Mouse (Mus musculus): ENCODE results near the gene Wdr48. TPM values are rescaled to one million over a fixed set of nuclear protein-coding genes. Genes with fewer than 3 reads are reported as not detected.

The Wdr48 gene
- polyA plus RNA-seq, 1 experiment from 2014 or later, result 50.2 TPM

DNA sequence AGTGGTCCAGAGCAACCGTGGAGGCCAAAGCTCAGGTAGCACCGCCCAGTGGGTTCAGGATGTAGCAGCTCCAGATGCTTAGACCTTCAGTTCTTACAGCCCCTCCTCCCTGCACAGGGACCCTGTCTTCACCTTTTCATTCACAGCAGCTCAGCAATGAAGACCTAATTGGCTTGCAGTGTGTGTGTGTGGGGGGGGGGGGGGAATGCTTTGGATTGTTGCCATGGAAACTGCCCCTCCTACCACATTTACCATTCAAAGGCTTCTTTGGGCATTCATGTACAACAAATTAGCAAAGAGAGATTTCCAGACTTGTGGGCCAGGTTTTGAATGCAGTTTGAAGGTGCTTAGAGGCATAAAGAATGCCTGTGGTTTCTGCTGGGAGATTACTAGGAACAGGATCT, 5.8 kb upstream of the Wdr48 start:
- DNase-seq (ENCODE audit: low spot score) (peak; percentile 54), ATAC-seq (ENCODE audit: low read depth) (peak; percentile 76; the same call in 1 of the 2 replicates)
- 40% methylated on average over 2 of the region's 2 CpGs for WGBS
- Histone ChIP-seq H3K9me3 (ENCODE audit: control insufficient read depth, low read length) (no peaks in the 10 kb centered on the region), H3K27me3 (replicated peaks; ENCODE audit: control insufficient read depth, insufficient read depth, low read length) (no peaks in the 10 kb centered on the region), H3K36me3 (ENCODE audit: control insufficient read depth, insufficient read depth, low read length) (no peaks in the 10 kb centered on the region), H3K9ac (ENCODE audit: low read depth, low read length) (no peak overlapping the region), H3K4me2 (ENCODE audit: low read depth, low read length) (no peak overlapping the region), H3K27ac (replicated peaks; ENCODE audit: low read depth, low read length) (no peak overlapping the region), H3K4me1 (ENCODE audit: control insufficient read depth, insufficient read depth, low read length) (no peaks in the 10 kb centered on the region), H3K4me3 (ENCODE audit: low read depth, low read length) (no peak overlapping the region)

DNA sequence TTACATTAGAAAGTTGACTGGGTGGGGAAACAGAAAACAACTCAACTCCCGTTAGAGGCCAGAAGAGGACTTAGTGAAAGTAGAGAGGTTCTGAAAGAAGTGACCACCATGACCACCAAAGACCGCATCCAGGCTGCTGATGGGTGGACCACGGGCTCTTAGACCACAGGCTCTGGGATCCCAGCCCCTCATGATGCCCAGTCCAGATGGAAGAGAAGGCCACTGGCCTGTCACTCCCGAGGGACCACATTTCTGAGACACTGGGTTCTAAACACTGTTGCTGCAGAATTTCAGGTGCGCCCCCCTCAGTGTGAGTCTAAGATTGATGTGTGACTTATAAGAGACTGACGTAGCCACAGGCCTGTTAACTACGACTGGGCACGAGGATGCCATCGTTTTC, 5.2 kb upstream of the Wdr48 start:
- Histone ChIP-seq H3K27ac (replicated peaks; ENCODE audit: low read depth, low read length) (no peak overlapping the region), H3K4me3 (ENCODE audit: low read depth, low read length) (no peak overlapping the region), H3K9ac (ENCODE audit: low read depth, low read length) (no peak overlapping the region), H3K9me3 (ENCODE audit: control insufficient read depth, low read length) (no peaks in the 10 kb centered on the region), H3K27me3 (replicated peaks; ENCODE audit: control insufficient read depth, insufficient read depth, low read length) (no peaks in the 10 kb centered on the region), H3K36me3 (ENCODE audit: control insufficient read depth, insufficient read depth, low read length) (no peaks in the 10 kb centered on the region), H3K4me1 (ENCODE audit: control insufficient read depth, insufficient read depth, low read length) (no peaks in the 10 kb centered on the region), H3K4me2 (ENCODE audit: low read depth, low read length) (no peak overlapping the region)
- DNase-seq (ENCODE audit: low spot score), result no peak
- ATAC-seq (ENCODE audit: low read depth), result no peak
- WGBS, result 83% methylated on average over 9 of the region's 9 CpGs

DNA sequence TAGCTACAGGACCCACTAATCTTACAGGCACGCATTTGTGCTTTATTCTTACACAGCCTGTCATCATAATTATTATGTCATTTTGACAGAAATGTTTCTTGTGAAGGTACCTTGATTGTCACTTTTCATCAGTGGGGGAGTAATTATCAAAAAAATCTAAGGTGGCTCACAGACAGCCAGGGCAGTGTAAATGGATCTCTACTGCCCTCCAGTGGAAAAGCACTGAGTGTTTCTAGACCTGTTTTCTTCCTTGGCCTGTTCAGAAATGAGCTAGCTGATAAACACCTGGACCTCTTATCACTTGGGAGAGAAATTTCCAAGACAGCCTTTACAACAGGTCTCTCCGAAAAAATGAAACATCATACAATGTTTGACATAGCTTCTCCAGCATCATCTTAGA, 4.0 kb upstream of the Wdr48 start:
- H3K36me3 ChIP-seq (ENCODE audit: control insufficient read depth, insufficient read depth, low read length), result no peaks in the 10 kb centered on the region
- H3K27ac ChIP-seq (replicated peaks; ENCODE audit: low read depth, low read length), result no peak overlapping the region
- H3K27me3 ChIP-seq (replicated peaks; ENCODE audit: control insufficient read depth, insufficient read depth, low read length), result no peaks in the 10 kb centered on the region
- ATAC-seq (ENCODE audit: low read depth), result no peak
- no peak overlapping the region for H3K9ac ChIP-seq (ENCODE audit: low read depth, low read length)
- 49% methylated on average over 2 of the region's 2 CpGs for WGBS
- H3K4me1 ChIP-seq (ENCODE audit: control insufficient read depth, insufficient read depth, low read length), result peaks cover 4% of the 10 kb centered on the region
- peak; percentile 19 for DNase-seq (ENCODE audit: low spot score)
- H3K4me2 ChIP-seq (ENCODE audit: low read depth, low read length), result no peak overlapping the region
- H3K9me3 ChIP-seq (ENCODE audit: control insufficient read depth, low read length), result no peaks in the 10 kb centered on the region
- no peak overlapping the region for H3K4me3 ChIP-seq (ENCODE audit: low read depth, low read length)

DNA sequence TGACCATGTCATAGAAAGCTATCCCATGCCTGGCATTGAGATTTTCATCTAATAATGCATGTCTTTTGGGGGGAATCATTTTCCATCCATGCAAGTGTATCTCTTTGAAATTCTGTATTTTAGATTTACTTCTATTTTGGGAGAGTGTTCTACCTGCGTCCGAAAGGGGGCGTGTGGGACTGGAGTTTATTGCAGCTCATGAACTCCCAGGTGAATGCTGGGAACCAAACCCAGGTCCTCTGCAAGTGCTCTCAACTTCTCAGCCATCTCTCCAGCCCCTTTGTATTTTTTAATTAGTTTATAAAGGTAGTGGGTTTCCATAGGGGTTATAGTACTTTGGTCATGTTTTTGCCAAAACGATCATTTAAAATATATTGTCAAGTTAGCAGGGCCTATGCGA, 797 bp upstream of the Wdr48 start:
- H3K4me1 ChIP-seq (ENCODE audit: control insufficient read depth, insufficient read depth, low read length), result peaks cover 7% of the 10 kb centered on the region
- H3K9ac ChIP-seq (ENCODE audit: low read depth, low read length), result no peak overlapping the region; the same call in 1 of the 2 replicates
- H3K4me3 ChIP-seq (ENCODE audit: low read depth, low read length), result no peak overlapping the region
- 86% methylated on average over 5 of the region's 5 CpGs for WGBS
- peak overlapping the region; percentile 92; the same call in 1 of the 2 replicates for H3K4me2 ChIP-seq (ENCODE audit: low read depth, low read length)
- no peaks in the 10 kb centered on the region for H3K9me3 ChIP-seq (ENCODE audit: control insufficient read depth, low read length)
- H3K36me3 ChIP-seq (ENCODE audit: control insufficient read depth, insufficient read depth, low read length), result no peaks in the 10 kb centered on the region
- DNase-seq (ENCODE audit: low spot score) (no peak), ATAC-seq (ENCODE audit: low read depth) (no peak)
- H3K27ac ChIP-seq (replicated peaks; ENCODE audit: low read depth, low read length), result 0 out of 2 replicates have a peak overlapping the region, but pooled peaks have one; percentile 71
- no peaks in the 10 kb centered on the region for H3K27me3 ChIP-seq (replicated peaks; ENCODE audit: control insufficient read depth, insufficient read depth, low read length)

DNA sequence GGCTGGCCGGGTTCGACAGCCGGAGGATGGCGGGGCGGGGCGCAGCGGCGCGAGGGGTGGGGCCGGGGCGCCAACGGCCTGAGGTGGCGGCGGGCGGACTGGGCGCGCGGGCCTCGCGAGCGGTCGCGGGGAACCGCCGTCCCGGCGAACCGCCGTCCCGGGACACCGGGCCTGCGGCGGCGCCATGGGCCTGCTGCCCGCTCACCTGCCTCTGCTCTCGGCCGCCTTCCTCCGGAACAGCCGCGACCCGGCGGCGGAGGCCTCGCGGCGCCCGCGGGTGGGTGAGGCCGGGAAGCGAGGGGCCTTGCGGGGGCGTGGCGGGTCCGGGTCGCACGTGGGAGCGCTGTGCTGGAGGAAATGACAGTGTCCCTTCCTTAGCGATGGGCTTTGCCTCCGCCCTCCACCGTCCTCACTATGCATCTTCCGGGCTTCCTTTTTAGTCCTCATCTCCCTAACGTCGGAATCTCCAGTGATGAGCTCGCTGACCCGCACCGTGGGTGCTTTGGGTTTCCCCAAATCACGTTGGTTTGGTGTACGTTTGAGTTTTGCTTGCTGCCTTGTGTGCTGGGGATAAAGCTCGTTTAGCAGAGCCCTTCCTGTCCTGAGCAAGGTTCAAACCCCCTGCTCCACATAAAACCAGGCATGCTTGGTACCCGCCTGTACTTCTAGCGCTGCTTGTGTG, 503 bp downstream of the Wdr48 start:
- Histone ChIP-seq H3K9ac (ENCODE audit: low read depth, low read length) (peak overlapping the region; percentile 90), H3K27ac (replicated peaks; ENCODE audit: low read depth, low read length) (peak overlapping the region; percentile 73), H3K4me3 (ENCODE audit: low read depth, low read length) (peak overlapping the region; percentile 91), H3K27me3 (replicated peaks; ENCODE audit: control insufficient read depth, insufficient read depth, low read length) (no peaks in the 10 kb centered on the region), H3K36me3 (ENCODE audit: control insufficient read depth, insufficient read depth, low read length) (no peaks in the 10 kb centered on the region), H3K9me3 (ENCODE audit: control insufficient read depth, low read length) (no peaks in the 10 kb centered on the region), H3K4me2 (ENCODE audit: low read depth, low read length) (peak overlapping the region; percentile 92), H3K4me1 (ENCODE audit: control insufficient read depth, insufficient read depth, low read length) (peaks cover 7% of the 10 kb centered on the region)
- WGBS, result under 1% methylated on average over 28 of the region's 71 CpGs
- DNase-seq (ENCODE audit: low spot score) (peak; percentile 23), ATAC-seq (ENCODE audit: low read depth) (peak; percentile 70)

DNA sequence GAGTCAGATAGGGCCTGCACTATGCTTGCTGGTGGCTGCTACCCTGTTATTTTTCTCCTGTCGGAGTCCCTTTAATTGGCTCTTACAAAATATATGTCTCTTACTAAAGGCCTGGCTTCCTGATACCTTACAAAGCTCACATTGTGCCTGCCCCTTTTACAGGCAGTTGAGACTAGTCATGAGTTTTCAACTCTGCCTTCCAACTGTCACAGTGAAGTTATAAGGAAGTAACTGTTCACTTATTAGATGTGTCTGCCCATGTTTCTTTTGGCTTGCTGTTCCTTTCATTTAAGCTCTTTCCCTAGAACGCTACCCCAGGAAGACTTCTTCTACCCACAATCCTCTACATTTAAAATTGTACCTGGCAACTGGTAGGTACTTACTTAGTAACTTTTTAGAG, 4.8 kb downstream of the Wdr48 start:
- Histone ChIP-seq H3K4me2 (ENCODE audit: low read depth, low read length) (no peak overlapping the region), H3K27ac (replicated peaks; ENCODE audit: low read depth, low read length) (no peak overlapping the region), H3K9me3 (ENCODE audit: control insufficient read depth, low read length) (no peaks in the 10 kb centered on the region), H3K27me3 (replicated peaks; ENCODE audit: control insufficient read depth, insufficient read depth, low read length) (no peaks in the 10 kb centered on the region), H3K4me1 (ENCODE audit: control insufficient read depth, insufficient read depth, low read length) (peaks cover 7% of the 10 kb centered on the region), H3K36me3 (ENCODE audit: control insufficient read depth, insufficient read depth, low read length) (peaks cover 22% of the 10 kb centered on the region), H3K9ac (ENCODE audit: low read depth, low read length) (no peak overlapping the region), H3K4me3 (ENCODE audit: low read depth, low read length) (no peak overlapping the region)
- no peak for DNase-seq (ENCODE audit: low spot score)
- 78% methylated on average over 2 of the region's 2 CpGs for WGBS
- ATAC-seq (ENCODE audit: low read depth), result no peak

DNA sequence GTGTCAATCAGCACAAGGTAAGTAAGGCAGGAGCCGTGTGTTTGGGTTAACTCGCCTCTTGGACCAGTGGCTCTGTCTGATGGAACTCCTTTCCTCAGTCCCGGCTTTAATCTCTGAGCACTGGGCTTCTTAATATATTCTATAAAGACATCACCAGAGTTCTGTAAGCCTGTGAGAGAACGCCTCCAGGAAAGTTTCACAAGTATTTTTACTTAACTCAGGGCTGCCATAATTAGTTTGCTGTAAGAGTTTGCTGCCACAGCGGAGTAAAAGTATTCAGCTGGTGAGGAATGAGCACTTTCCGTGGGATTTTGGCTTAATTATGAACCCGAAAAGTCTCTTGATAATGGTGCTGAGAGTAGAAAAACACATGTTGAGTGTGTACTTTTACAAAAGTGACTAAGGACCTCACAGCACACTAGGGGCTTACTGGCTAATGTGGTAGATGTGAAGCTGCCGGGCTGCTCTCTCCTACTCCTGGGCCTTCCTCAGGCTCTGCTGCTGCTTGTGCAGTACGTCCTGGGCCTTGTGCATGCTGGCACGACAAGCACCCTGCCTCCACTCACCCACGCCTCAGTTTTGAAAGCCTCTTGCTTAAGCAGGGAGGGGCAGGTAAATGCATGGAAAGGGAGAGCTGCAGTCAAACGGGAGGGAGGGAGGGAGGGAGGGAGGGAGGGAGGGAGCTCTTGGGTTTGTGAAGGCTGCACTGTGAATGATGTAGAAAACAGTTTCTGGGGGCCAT, 7.9 kb downstream of the Wdr48 start:
- H3K4me1 ChIP-seq (ENCODE audit: control insufficient read depth, insufficient read depth, low read length), result no peaks in the 10 kb centered on the region
- ATAC-seq (ENCODE audit: low read depth), result no peak
- DNase-seq (ENCODE audit: low spot score), result no peak
- H3K4me3 ChIP-seq (ENCODE audit: low read depth, low read length), result no peak overlapping the region
- no peak overlapping the region for H3K4me2 ChIP-seq (ENCODE audit: low read depth, low read length)
- H3K36me3 ChIP-seq (ENCODE audit: control insufficient read depth, insufficient read depth, low read length), result peaks cover 51% of the 10 kb centered on the region
- WGBS, result 81% methylated on average over 12 of the region's 12 CpGs
- H3K9ac ChIP-seq (ENCODE audit: low read depth, low read length), result no peak overlapping the region
- H3K27ac ChIP-seq (replicated peaks; ENCODE audit: low read depth, low read length), result no peak overlapping the region
- H3K27me3 ChIP-seq (replicated peaks; ENCODE audit: control insufficient read depth, insufficient read depth, low read length), result no peaks in the 10 kb centered on the region
- no peaks in the 10 kb centered on the region for H3K9me3 ChIP-seq (ENCODE audit: control insufficient read depth, low read length)

DNA sequence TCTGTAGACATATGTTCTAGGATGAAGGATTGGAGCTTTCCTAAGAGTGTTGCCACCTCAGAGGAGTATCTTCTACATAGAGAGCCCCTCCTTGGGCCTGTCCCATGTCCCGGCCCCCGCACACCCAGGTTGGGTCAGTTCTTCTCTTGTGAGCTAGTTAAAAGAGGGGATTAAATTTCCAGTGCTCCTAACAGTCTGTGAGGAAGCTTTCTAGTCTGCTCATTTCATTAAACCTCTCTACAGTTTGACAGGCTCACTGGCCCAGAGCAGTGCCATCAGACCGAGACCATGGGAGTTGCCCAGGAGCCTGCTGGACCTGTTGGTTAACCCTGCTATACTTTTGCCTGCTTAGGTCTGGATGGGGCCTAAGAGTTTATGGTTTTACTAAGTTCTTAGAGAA, 14.0 kb downstream of the Wdr48 start:
- no peak for ATAC-seq (ENCODE audit: low read depth)
- Histone ChIP-seq H3K4me3 (ENCODE audit: low read depth, low read length) (no peak overlapping the region), H3K9ac (ENCODE audit: low read depth, low read length) (no peak overlapping the region), H3K27ac (replicated peaks; ENCODE audit: low read depth, low read length) (no peak overlapping the region), H3K9me3 (ENCODE audit: control insufficient read depth, low read length) (no peaks in the 10 kb centered on the region), H3K27me3 (replicated peaks; ENCODE audit: control insufficient read depth, insufficient read depth, low read length) (no peaks in the 10 kb centered on the region), H3K4me2 (ENCODE audit: low read depth, low read length) (no peak overlapping the region), H3K36me3 (ENCODE audit: control insufficient read depth, insufficient read depth, low read length) (peaks cover 96% of the 10 kb centered on the region), H3K4me1 (ENCODE audit: control insufficient read depth, insufficient read depth, low read length) (no peaks in the 10 kb centered on the region)
- WGBS, result 86% methylated on average over 3 of the region's 3 CpGs
- DNase-seq (ENCODE audit: low spot score), result no peak

All from embryonic facial prominence, embryonic 14.5 days (tissue).